Mouse (Mus musculus): ENCODE data around the gene Aacs.

DNA sequence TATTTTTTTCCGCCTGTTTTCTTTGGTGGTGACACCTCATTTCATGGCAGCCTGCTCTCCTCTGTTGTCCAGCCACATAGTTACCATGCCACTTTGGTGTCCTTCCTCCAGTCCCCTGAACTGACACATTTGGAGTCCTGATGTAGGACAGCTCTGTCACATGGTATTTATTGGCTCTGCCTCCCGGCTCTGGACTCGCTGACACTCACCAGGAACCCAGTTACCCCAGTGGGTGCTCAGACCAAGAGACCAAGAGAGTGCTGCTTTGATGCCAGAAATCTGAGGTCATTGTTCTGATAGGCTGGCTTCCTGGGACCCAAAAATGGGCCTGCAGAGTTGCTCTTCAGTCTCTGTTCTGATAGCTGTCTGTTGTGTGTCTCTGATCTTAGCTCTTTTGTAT lies 27.6 kb upstream of the Aacs start:
- no peak for TF ChIP-seq EP300 (optimal IDR thresholded peaks at IDR 0.05)
- TF ChIP-seq CTCF (IDR thresholded peaks at IDR 0.05; ENCODE audit: low read depth), result no peak
